Mouse (Mus musculus) embryonic facial prominence, embryonic 12.5 days (tissue): ENCODE data around the gene Gm28539. TPM values are rescaled to one million over a fixed set of nuclear protein-coding genes. Genes with fewer than 3 reads are reported as not detected.

Source experiments
- ATAC-seq: fragments of 200-750 bp; cut with Nextera tagmentation; 2 replicates; pipeline ENCODE4 v1.8.0; 2017; ENCODE audit not compliant: insufficient number of reproducible peaks, insufficient read depth, low FRiP score, low TSS enrichment
- H3K27ac ChIP-seq: fragments of 300-500 bp; sonication (generic); 2 replicates; pipeline ENCODE4 v1.5.1; 2016; ENCODE audit warnings: mild to moderate bottlenecking
- H3K27me3 ChIP-seq: fragments of 300-500 bp; sonication (generic); 2 replicates; pipeline ENCODE4 v1.6.1; 2016; ENCODE audit warnings: mild to moderate bottlenecking, moderate library complexity
- H3K36me3 ChIP-seq: fragments of 300-500 bp; sonication (generic); 2 replicates; pipeline ENCODE4 v1.6.1; 2016; ENCODE audit warnings: mild to moderate bottlenecking
- H3K4me1 ChIP-seq: fragments of 300-500 bp; sonication (generic); 2 replicates; pipeline ENCODE4 v1.6.1; 2016
- H3K4me2 ChIP-seq: fragments of 300-500 bp; sonication (generic); replicated peaks from 2 replicates; pipeline ENCODE4 v1.6.1; 2016; ENCODE audit warnings: mild to moderate bottlenecking, moderate library complexity
- H3K4me3 ChIP-seq: fragments of 300-500 bp; sonication (generic); 2 replicates; pipeline ENCODE4 v1.5.1; 2016; ENCODE audit warnings: mild to moderate bottlenecking
- H3K9ac ChIP-seq: fragments of 300-500 bp; sonication (generic); 2 replicates; pipeline ENCODE4 v1.6.1; 2016; ENCODE audit warnings: mild to moderate bottlenecking, moderate library complexity
- H3K9me3 ChIP-seq: fragments of 300-500 bp; sonication (generic); 2 replicates; pipeline ENCODE4 v1.6.1; 2016; ENCODE audit warnings: mild to moderate bottlenecking, moderate library complexity
- WGBS: fragments of 180-500 bp; shearing (Covaris S2); methylation state at CpG from one replicate; pipeline ENCODE4 v1.1.7; 2016; 5-methylcytosine and 5-hydroxymethylcytosine counted together
- polyA plus RNA-seq: library from polyadenylated mRNA; unstranded; fragments of >200 nt; fragmentation: Nextera tagmentation; extraction: Ambion mirVana; gene quantifications from 2 replicates; pipeline ENCODE4 v1.2.1, GENCODE M21; 2016

The Gm28539 gene
- polyA plus RNA-seq = not detected in 2 replicates

DNA sequence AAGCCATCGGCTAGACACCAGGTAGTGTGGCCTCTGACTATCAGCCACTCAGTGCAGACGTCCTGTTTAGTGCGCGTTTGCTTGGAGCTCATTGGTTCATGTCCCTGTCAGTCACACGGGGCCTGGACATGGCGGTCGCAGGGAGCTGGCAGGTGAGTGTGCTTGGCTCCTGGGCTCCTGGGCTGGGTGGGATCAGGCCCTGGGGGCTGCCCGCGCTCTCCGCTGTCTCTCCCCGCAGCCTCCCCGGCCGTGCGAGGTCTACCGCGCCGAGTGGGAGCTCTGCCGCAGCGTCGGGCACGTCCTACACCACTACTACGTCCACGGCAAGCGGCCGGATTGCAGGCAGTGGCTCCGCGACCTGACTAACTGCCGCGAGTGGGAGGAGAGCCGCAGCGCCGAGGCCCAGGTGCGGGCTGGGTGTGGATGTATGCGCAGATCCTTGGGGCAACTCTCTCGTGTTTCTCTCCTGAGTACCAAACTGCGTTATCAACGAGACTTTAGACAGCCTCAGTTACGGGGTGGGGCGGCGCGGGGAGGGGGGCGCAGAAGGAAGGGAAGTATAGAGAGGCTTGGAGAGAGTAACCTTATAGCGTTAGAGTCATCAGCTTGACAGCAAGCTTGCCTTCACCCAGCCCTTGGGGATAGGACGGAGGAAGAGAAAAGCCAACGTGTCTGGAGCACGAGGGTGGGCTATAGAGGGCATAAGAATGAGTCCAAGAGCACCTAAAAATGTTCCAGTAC lies at the start of gene Gm28539, which contains the start of gene 2510002D24Rik:
Gene Gm28539 (plus strand): TSS at position 117 of the 741 bp plus-strand sequence.
Gene 2510002D24Rik (plus strand): TSS at position 111 of the 741 bp plus-strand sequence.
- Histone ChIP-seq H3K9ac (peak within 1 kb of the TSS; percentile 85), H3K4me3 (peak within 1 kb of the TSS; percentile 95), H3K4me2 (peak within 1 kb of the TSS; percentile 70), H3K36me3 (peaks cover 25% of the 10 kb centered on the region), H3K9me3 (no peaks in the 10 kb centered on the region), H3K4me1 (peaks cover 4% of the 10 kb centered on the region; the same call in 1 of the 2 replicates), H3K27me3 (no peaks in the 10 kb centered on the region), H3K27ac (peak within 1 kb of the TSS; percentile 70; the same call in 1 of the 2 replicates)
- 1% methylated on average over 45 of the region's 46 CpGs for WGBS
- ATAC-seq = peak; percentile 99

DNA sequence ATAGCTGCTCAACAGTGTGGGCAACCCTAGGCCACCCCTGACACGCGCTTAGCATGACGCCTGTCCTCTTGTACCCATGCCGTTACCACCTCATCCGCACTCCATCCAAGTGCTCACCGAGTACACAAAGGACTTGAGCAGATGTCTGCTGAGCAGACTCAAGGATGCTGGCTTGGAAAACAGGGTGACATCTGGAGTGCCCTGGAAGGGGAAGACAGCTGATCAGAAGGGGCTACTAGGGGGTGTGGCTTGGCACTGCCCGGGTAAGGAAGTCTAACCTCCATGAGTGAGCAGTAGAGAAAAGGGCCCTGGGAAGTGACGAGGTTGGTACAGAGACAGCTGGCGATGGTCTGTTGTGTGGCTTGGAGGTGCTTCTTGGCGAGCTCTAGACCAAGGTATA lies 49.7 kb upstream of the Gm28539 start:
- Histone ChIP-seq H3K36me3 (peaks cover 76% of the 10 kb centered on the region), H3K27ac (no peak overlapping the region), H3K9ac (no peak overlapping the region), H3K9me3 (no peaks in the 10 kb centered on the region), H3K4me2 (no peak overlapping the region), H3K27me3 (no peaks in the 10 kb centered on the region), H3K4me3 (no peak overlapping the region), H3K4me1 (no peaks in the 10 kb centered on the region)
- WGBS = 93% methylated on average over 10 of the region's 10 CpGs
- no peak for ATAC-seq

DNA sequence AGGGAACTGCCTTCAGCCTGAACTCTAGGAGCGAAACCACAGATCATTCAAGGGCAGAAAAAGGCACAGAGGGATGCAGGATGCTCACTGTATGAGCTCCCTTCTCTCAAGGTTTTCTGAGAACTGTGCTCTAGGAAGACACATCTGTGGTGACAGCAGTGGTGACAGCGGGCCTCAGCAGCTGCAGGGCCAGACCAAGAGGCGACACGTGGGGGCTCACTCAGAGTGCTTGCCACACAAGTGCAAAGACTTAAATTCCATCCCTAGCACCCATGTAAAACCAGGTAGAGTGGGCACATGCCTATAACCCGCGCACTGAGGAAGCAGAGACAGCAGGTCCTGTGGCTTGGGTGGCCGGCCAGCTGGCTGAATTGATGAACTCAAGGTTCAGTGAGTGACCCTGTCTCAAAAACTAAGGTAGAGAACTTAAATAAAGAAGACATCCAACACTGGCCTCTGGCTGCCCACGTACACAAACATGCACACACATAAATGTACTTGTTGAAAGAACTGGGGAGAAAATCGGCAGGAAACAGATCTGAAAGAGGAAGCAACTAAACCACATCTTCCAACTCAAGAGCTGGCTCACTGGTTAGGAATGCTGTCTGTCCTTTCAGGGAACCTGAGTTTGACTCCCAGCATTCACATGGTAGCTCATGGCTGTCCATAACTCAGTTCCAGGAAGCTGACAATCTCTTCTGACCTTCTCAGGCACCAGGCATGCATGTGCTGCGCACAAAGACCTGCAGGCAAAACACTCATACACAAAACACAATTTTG lies 47.6 kb upstream of the Gm28539 start:
- H3K27ac ChIP-seq = no peak overlapping the region
- 90% methylated on average over 10 of the region's 10 CpGs for WGBS
- peaks cover 77% of the 10 kb centered on the region for H3K36me3 ChIP-seq
- H3K4me3 ChIP-seq = no peak overlapping the region
- no peaks in the 10 kb centered on the region for H3K9me3 ChIP-seq
- no peak for ATAC-seq
- H3K9ac ChIP-seq = no peak overlapping the region
- H3K4me1 ChIP-seq = no peaks in the 10 kb centered on the region
- H3K4me2 ChIP-seq = no peak overlapping the region
- no peaks in the 10 kb centered on the region for H3K27me3 ChIP-seq

DNA sequence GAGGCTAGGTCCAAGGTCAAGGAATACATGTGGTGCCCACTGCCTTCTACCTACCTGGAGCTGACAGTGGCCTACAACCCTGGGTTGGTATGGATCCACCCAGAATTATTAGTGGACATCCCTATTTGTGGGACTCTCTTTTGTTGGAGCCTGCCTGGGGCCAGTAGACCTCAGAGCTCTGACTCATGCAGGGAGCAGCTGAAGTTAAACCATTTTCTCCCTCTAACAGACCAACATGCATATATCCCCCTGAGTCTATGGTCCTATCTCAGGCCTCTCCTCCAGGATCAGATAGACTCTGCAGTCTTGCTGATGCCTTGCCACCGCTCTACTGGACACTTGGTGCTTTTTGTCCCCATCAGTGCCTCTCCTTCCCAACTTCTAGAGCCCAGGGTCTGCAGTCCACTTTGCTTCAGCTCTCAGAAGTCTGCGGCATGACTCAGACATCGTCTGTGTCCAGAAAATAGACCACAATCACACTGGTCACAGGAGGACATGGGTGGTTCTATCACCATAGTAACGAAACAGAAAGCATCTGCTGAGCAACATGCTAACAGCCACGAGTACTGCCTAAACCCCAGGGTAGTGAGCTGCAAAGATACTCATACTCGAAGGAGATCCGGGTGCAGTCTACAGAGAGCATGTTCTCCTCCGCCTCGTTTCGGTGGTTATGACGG lies 41.0 kb upstream of the Gm28539 start:
- 93% methylated on average over 11 of the region's 11 CpGs for WGBS
- H3K4me1 ChIP-seq = no peaks in the 10 kb centered on the region

DNA sequence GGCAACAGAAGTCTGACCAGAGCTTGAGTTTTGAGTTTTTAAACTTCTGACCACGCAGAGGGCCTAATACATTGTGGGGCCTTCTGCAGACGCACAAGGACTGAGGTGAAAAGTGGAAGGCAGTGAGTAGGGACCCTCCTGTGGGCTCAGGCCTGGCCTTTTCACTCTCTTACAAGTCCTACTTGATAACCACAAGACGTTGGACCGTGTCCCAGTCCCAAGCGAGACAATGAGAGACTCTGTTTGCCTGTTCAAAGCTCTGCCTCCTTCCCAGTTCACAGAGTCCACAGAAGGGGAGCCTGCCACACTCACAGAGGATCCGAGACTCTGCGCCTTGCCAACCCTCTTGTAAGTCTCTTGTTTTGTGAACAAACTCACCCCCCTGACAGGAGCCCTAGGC lies 39.7 kb upstream of the Gm28539 start:
- Histone ChIP-seq H3K27me3 (no peaks in the 10 kb centered on the region), H3K4me3 (no peak overlapping the region), H3K27ac (no peak overlapping the region), H3K9ac (no peak overlapping the region), H3K36me3 (peaks cover 83% of the 10 kb centered on the region), H3K9me3 (no peaks in the 10 kb centered on the region), H3K4me2 (no peak overlapping the region), H3K4me1 (no peaks in the 10 kb centered on the region)
- WGBS = 81% methylated on average over 7 of the region's 7 CpGs
- no peak for ATAC-seq

More for the DNA sequence above, 41.0 kb upstream of the Gm28539 start:
- ATAC-seq = no peak
- H3K9me3 ChIP-seq = no peaks in the 10 kb centered on the region
- no peaks in the 10 kb centered on the region for H3K27me3 ChIP-seq
- H3K9ac ChIP-seq = no peak overlapping the region
- H3K36me3 ChIP-seq = peaks cover 82% of the 10 kb centered on the region
- H3K4me2 ChIP-seq = no peak overlapping the region
- H3K27ac ChIP-seq = no peak overlapping the region
- H3K4me3 ChIP-seq = no peak overlapping the region

DNA sequence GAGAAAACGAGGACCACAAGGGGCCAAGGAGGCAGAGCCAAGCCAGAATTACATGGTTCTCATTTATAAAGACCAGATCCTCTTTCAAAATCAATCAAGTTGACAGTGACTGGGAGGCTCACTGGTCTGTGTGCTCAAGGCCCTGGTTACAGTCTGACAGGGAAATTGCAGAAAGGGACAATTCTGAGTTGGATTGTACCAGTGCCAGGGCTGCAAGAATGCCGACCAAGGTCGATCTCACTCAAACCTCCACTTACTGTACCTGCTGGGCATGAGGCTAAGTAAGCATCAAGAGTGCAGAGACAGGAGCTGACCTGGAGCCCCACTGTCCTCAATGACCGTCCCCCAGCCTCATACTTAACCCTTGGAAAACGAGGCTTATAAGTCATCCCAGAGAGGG lies 38.2 kb upstream of the Gm28539 start:
- no peaks in the 10 kb centered on the region for H3K4me1 ChIP-seq
- no peak overlapping the region for H3K9ac ChIP-seq
- no peaks in the 10 kb centered on the region for H3K27me3 ChIP-seq
- no peak for ATAC-seq
- no peaks in the 10 kb centered on the region for H3K9me3 ChIP-seq
- H3K27ac ChIP-seq = no peak overlapping the region
- no peak overlapping the region for H3K4me2 ChIP-seq
- no peak overlapping the region for H3K4me3 ChIP-seq
- 84% methylated on average over 5 of the region's 5 CpGs for WGBS
- peaks cover 78% of the 10 kb centered on the region for H3K36me3 ChIP-seq

DNA sequence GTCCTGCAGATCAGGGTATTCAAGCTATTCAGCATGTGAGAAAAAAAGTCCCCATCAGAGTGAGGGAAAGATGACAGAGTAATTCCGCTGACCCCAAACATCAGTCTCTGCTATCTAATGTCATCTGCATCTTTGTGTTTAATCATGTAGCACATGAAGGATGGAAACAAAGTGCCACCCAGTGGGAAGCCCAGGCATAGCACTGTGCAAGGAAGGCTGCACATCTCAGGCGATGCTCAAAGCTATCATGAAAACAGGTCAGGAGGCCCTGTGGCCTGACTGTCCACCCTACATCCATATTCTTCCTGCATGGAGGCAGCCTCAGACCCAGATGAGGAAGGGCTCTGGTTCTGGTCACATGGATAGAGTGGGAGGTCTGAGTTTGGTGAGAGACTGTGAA lies 37.5 kb upstream of the Gm28539 start:
- Histone ChIP-seq H3K4me1 (no peaks in the 10 kb centered on the region), H3K9ac (no peak overlapping the region), H3K27me3 (no peaks in the 10 kb centered on the region), H3K27ac (no peak overlapping the region), H3K36me3 (peaks cover 77% of the 10 kb centered on the region), H3K9me3 (no peaks in the 10 kb centered on the region), H3K4me2 (no peak overlapping the region), H3K4me3 (no peak overlapping the region)
- ATAC-seq = no peak
- 73% methylated on average over 2 of the region's 2 CpGs for WGBS

DNA sequence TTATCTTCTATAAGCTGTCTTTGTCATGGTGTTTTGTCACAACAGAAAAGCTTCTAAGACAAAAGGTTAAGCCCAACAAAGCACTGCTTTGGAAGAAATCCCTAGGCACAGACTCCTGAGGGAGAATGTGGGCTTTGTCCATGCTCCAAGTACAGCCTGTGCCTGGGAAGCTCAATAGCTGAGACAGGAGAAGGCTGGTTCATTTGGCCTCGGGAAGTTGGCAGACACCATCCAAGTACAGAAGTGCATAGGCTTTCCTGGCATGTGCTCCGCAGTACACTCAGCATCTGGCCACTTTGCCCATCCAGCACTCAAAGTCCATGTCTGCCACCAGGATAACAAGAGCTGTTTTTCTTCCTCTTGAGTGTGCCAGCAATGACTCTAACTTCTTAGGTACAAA lies 30.6 kb upstream of the Gm28539 start:
- Histone ChIP-seq H3K4me1 (peaks cover 6% of the 10 kb centered on the region), H3K9ac (no peak overlapping the region), H3K9me3 (no peaks in the 10 kb centered on the region), H3K4me3 (no peak overlapping the region), H3K4me2 (no peak overlapping the region), H3K27me3 (no peaks in the 10 kb centered on the region), H3K36me3 (peaks cover 62% of the 10 kb centered on the region), H3K27ac (no peak overlapping the region)
- ATAC-seq = no peak
- 96% methylated on average over 2 of the region's 2 CpGs for WGBS

DNA sequence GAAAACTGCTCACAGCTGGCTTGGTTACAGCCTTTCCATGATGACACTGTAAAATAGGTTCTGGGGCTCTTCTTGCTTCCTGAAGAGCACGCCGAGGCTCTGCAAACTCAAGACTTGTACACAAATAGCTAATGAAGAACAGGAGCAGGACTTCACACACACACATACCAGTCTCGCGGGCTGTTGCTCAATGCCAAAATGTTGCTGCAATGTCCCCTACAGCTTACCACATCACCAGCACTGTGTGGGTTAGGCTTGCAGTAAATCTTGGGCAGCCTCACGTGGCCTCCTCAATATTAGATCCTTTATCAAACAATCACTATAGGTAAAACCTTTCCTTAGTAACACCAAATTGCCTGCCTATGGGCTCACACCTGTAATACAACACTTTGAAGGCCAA lies 27.4 kb upstream of the Gm28539 start:
- H3K9ac ChIP-seq = no peak overlapping the region
- H3K4me1 ChIP-seq = peaks cover 17% of the 10 kb centered on the region
- no peak overlapping the region for H3K4me2 ChIP-seq
- no peaks in the 10 kb centered on the region for H3K27me3 ChIP-seq
- 91% methylated on average over 5 of the region's 5 CpGs for WGBS
- H3K27ac ChIP-seq = no peak overlapping the region
- peaks cover 42% of the 10 kb centered on the region for H3K36me3 ChIP-seq
- no peaks in the 10 kb centered on the region for H3K9me3 ChIP-seq
- ATAC-seq = no peak
- no peak overlapping the region for H3K4me3 ChIP-seq

DNA sequence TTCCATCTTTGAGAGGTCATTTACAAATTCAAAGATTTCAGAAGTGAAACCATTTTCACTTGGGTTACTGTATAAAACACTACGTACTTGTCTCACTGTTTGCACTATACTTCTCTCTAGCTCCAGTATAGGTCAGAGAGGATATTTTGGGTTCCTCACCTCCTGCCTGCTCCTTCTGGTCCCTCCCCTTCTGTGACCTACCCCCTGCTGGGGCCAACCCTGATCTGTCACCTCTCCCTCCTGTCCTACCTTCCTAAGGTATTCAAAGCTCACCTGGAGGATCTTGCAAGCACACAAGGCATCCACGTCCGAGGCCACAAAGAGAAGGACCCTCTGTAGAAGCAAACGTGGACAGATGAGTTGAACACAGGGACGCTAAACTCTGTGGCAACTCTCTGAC lies 25.4 kb upstream of the Gm28539 start:
- Histone ChIP-seq H3K4me3 (peak overlapping the region; percentile 85), H3K4me1 (peaks cover 17% of the 10 kb centered on the region), H3K4me2 (peak overlapping the region; percentile 87), H3K27me3 (no peaks in the 10 kb centered on the region), H3K27ac (no peak overlapping the region; the same call in 1 of the 2 replicates), H3K36me3 (peaks cover 40% of the 10 kb centered on the region), H3K9ac (peak overlapping the region; percentile 71), H3K9me3 (no peaks in the 10 kb centered on the region)
- peak; percentile 11 for ATAC-seq
- WGBS = 6% methylated on average over 5 of the region's 5 CpGs

DNA sequence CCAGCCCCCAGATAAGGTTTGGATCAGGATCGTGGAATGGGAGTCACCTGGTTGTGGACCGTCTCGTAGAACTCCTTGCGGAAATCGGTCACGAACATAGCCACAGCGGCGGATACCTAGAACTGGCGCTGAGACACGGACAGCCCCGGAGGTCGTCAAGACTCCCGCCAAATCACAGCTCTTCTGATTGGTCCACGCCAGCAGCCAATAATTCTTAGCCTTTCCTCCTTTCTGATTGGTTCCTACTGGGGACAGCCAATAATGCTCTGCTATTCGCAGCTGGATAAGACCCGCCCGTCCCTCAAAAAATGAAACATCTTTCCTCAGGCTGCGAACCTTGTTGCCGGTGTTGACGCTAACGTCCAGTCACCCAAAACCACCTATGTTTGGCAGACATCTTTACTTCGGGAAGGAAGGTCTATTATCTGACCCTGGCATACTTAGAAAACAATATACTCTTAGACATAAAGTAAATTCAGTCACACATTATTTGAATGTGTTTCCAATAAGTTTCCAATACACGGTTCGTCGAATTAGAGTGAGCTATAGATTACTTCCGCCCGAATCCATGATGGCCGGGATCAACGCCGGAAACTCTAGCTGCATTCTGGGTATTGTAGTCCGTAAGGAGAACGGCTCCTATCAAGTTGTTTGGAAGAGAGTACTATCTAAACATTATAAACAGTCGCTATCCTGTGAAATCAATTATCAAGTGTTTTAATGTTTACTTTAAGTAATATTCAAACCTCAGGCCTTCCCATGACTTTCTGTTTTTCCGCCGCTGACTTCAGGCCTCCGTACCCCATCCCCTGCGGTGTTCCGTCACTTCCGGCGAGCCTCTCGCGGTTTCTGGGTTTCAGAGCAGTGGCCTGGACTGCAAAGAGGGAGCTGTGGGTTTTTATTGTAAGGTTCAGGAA lies 24.7 kb upstream of the Gm28539 start, which contains the start of the genes Ufd1 and Cdc45:
Gene Ufd1 (plus strand): TSS at position 312 of the 917 bp plus-strand sequence.
Gene Cdc45 (minus strand): TSS at position 520 of the 917 bp plus-strand sequence.
- Histone ChIP-seq H3K36me3 (peaks cover 40% of the 10 kb centered on the region), H3K4me3 (peak within 1 kb of the TSS; percentile 85), H3K9me3 (no peaks in the 10 kb centered on the region), H3K4me2 (peak within 1 kb of the TSS; percentile 87), H3K9ac (peak within 1 kb of the TSS; percentile 80), H3K27me3 (no peaks in the 10 kb centered on the region), H3K27ac (peak within 1 kb of the TSS; percentile 64), H3K4me1 (peaks cover 17% of the 10 kb centered on the region)
- peak; percentile 93 for ATAC-seq
- under 1% methylated on average over 42 of the region's 42 CpGs for WGBS
